Mouse (Mus musculus) G1E (cell line): ENCODE results near the gene Nup160.

Source experiments
- CTCF ChIP-seq: IDR thresholded peaks from 2 replicates; pipeline ENCODE4 v1.5.1; 2012; ENCODE audit warnings: low read depth, low read length, inconsistent platforms, mixed read lengths
- GATA1 ChIP-seq: IDR thresholded peaks from 2 replicates; pipeline ENCODE4 v1.6.1; 2012; ENCODE audit warnings: borderline replicate concordance, low read length, inconsistent platforms, mixed read lengths
- GATA2 ChIP-seq: IDR thresholded peaks from 2 replicates; pipeline ENCODE4 v1.6.1; 2012; ENCODE audit warnings: low read depth, low read length, inconsistent platforms, borderline replicate concordance
- POLR2AphosphoS5 ChIP-seq: IDR thresholded peaks from 2 replicates; pipeline ENCODE4 v1.6.1; 2012; ENCODE audit warnings: low read depth, low read length, inconsistent platforms; ENCODE audit not compliant: insufficient replicate concordance
- TAL1 ChIP-seq: conservative IDR thresholded peaks from 2 replicates; pipeline ENCODE4 v1.6.1; 2012; ENCODE audit warnings: low read depth, low read length, inconsistent platforms, mixed read lengths

- TF ChIP-seq CTCF (no peak), GATA1 (no peak), GATA2 (no peak), TAL1 (no peak), POLR2AphosphoS5 (no peak)
These were observed 61.8 kb downstream of the Nup160 start for GRCm38 (mm10) chr2:90738801-90739200.
